Mouse (Mus musculus) mouse embryonic stem cell (cell line): ENCODE data around the gene Vmn1r19.
"Not testable (repeated sequence)": the region's sequence is repeated elsewhere in the genome, so short reads cannot be mapped to it uniquely, and the experiment has no call there.

Source experiments
- in situ Hi-C, 2 experiments: fragments of 300-500 bp; cut with MboI; formaldehyde crosslinking; loops; 1 replicate in 1 of 2; 3 replicates in 1 of 2; pipeline ENCODE4 v1.14.3; 2019 to 2020; ENCODE audit warnings: low sequenced_read_pairs in 2 of 2, low pct_unique_long_range_greater_than_20kb in 1 of 2, mixed read lengths in 1 of 2; ENCODE audit not compliant: unreplicated experiment in 1 of 2

Gene Vmn1r19

DNA sequence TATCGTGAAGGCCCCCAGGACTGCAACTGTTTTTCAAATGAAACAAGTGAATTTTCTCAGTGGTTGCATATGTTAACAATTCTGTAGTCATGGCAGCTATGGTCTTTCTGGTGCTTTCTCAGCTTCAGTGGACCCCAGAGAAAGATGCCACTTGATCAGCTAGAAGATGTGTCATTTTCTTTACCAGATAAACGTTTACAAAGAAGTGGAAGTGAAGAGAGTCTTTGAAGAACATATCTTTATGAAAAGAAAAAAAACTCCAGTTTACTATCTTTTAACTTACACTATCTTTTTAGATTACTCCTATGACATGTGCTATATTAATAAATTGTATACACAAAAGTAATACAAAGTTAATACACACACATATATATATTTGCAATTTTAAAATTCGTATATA is at the start of gene Vmn1r19:
Gene Vmn1r19 (plus strand): TSS at position 301 of the 400 bp plus-strand sequence.
- in situ Hi-C loops = not testable (repeated sequence)

DNA sequence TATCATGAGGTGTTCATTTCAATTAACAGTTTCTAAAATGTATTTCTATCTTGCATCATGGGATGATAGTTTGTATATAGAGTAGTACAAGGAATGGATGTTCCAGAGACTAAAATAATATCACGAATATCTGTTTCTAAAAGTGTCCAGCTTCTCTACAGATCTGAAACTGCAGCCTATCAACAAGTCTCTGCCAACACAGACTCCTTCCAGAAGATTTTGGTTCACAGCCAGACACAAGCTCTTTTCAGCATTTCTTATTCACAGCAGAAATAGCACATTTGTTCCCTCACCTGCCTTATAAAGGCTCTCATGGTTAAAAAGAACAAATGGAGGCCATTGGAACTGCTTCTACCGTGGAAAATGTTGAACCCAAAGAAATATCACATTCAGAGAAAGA is 46.7 kb upstream of the Vmn1r19 start:
- in situ Hi-C loops = no loop called here

DNA sequence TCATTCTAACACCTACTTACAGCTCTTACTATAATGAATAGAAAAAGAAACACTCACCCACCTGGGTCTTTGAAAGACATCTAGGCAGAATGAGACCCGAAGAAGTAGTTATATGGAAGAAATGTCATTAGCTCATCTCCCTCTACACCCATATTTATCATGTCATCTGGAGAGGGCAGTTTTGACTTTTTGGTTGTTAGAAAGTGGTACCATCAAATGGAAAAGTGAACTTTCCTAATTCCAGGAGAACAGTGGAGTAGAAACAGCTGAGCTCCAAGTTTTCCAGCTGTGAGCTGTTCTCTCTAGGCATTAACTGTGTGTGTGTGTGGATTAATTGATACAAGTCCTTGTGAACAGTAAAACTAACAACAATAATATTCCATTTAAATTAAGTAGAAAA is 40.0 kb upstream of the Vmn1r19 start, which contains the start of gene Vmn1r17:
Gene Vmn1r17 (minus strand): TSS at position 101 of the 400 bp plus-strand sequence.
- in situ Hi-C loops = no loop called here

DNA sequence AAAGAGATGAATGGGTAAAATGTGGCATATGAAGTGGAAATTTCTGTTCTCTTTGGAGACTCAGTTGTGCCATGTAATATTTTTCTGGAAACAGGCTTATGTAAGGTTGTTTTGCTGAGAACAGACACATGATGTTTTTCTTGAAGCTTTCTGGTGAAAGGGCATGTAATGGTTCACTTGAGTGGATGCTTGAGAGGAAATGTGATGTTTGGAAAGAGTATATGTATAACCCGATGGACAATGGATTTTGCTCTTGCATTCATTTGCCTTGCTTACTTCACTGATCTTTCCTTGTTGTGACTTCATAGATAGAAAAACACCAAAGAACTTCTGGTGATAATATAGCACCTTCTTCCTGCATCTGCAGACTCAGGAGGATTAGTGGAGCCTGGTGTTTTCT is 37.7 kb upstream of the Vmn1r19 start:
- in situ Hi-C loops = not testable (repeated sequence)

DNA sequence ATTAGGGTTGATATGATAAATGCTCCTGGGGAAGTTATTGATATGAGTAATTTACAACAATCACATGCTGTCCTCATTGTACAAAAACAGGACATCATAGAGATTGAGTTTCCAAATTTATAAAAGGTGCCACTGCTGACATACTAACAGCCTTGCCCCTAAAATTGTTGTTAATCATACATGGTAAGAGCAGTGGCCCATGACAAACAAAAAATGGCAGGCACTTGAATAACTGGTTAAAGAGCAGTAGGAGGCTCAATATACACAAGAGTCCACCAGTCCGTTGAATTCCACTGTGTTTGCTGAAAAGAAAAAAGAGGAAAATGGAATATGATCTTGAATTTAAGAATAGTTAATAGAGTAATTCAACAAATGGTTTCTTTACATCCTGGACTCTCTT is 36.1 kb upstream of the Vmn1r19 start:
- in situ Hi-C loops = no loop called here

DNA sequence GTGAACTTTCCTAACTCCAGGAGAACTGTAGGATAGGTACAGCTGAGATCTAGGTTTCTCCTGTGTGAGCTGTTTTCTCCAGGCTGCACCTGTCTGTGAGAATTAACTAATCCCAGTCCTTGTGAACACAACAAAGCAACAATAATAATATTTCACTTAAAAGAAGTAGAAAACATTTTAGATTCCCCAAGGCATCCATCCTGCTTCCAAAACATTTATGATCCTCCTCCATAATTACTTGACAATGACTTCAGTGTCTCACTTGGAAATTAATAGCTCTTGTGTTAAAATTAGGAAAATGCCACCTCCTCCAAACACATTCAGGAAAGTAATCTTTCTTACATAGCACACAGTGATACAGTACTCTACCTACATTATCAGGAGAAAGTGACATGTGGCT is 7.9 kb upstream of the Vmn1r19 start, which contains the start of gene Vmn1r18:
Gene Vmn1r18 (minus strand): TSS at position 101 of the 400 bp plus-strand sequence.
- in situ Hi-C loops = no loop called here

DNA sequence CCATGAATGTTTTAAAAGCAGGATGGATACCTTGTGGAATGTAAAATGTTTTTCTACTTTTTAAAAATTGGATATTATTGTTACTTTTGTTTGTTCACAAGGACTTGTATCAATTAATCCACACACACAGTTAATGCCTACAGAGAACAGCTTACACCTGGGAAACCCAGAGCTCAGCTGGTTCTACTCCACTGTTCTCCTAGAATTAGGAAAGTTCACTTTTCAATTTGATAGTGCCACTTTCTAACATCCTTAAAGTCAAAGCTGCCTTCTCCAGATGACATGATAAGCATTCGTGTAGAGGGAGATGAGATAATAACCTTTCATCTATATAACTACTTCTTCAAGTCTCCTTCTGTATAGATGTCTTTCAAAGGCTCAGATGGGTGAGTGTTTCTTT is 25.1 kb downstream of the Vmn1r19 start, which contains the start of gene Vmn1r20:
Gene Vmn1r20 (plus strand): TSS at position 301 of the 400 bp plus-strand sequence.
- in situ Hi-C loops = no loop called here

DNA sequence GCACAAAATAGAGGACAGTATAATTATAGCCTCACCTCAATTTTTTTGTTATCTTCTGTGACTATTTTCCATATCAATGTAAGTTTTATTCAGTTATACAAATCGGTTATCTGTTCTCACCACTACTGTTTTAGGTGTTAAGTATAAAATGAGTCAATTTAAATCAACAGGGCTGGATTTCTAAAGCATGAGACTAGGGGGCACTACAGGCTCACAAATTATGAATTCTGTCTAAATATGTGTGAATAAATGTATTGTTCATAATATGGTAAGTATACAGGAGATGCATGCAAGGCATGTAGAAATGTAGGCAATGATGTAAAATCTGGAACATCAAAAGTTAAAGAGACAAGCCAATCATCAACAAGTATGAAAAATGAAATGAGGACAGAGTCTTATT is 27.6 kb downstream of the Vmn1r19 start:
- in situ Hi-C loops = loop anchor here in 1 of 2 experiments (5.0 kb wide), 1 partner anchor 781 kb away; no protein-coding TSS in a partner anchor
